Mouse (Mus musculus): ENCODE results near the gene Tas2r126. TPM values are rescaled to one million over a fixed set of nuclear protein-coding genes. Genes with fewer than 3 reads are reported as not detected.

Tas2r126 gene
- 1.1 TPM in 1 of 3 replicates, not detected in the others for total RNA-seq (2017)

DNA sequence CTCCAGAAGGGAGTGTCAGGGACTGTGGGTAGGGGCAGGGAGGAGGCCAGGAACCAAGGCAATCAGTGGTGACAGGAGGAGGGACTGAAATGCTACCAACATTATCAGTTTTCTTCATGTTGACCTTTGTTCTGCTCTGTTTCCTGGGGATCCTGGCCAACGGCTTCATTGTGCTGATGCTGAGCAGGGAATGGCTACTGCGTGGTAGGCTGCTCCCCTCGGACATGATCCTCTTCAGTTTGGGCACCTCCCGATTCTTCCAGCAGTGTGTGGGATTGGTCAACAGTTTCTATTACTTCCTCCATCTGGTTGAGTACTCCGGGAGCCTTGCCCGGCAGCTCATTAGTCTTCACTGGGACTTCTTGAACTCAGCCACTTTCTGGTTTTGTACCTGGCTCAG is at the start of gene Tas2r126:
Gene Tas2r126 (plus strand): TSS at position 90 of the 400 bp plus-strand sequence.
- ATAC-seq (replicated peaks; ENCODE audit: insufficient number of reproducible peaks, low FRiP score, low TSS enrichment, poor library complexity, severe bottlenecking), result no peak

DNA sequence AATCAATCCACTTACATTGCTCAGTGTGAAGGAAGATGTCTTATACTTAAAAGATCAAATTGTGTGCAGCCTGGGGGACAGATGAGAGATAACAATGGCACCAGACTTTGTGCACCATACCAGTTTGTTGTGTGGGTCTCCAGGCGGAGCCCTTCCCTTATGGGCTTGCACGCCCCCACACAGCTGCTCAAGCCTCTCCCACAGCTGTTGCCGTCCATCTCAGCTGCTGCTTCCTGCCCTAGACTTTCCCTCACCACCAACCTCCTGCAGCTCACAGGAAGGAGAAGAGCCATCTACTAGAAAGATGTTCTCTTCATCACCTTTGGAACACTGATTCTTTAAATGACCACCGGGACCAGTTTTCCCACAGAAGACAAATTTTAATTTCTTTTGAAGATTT is 48.7 kb upstream of the Tas2r126 start:
- no peak for ATAC-seq (replicated peaks; ENCODE audit: insufficient number of reproducible peaks, low FRiP score, low TSS enrichment, poor library complexity, severe bottlenecking)

- no peak for ATAC-seq (replicated peaks; ENCODE audit: insufficient number of reproducible peaks, low FRiP score, low TSS enrichment, poor library complexity, severe bottlenecking)
Measured at GRCm38 (mm10) chr6:42391796-42392330, 42.5 kb upstream of the Tas2r126 start.

DNA sequence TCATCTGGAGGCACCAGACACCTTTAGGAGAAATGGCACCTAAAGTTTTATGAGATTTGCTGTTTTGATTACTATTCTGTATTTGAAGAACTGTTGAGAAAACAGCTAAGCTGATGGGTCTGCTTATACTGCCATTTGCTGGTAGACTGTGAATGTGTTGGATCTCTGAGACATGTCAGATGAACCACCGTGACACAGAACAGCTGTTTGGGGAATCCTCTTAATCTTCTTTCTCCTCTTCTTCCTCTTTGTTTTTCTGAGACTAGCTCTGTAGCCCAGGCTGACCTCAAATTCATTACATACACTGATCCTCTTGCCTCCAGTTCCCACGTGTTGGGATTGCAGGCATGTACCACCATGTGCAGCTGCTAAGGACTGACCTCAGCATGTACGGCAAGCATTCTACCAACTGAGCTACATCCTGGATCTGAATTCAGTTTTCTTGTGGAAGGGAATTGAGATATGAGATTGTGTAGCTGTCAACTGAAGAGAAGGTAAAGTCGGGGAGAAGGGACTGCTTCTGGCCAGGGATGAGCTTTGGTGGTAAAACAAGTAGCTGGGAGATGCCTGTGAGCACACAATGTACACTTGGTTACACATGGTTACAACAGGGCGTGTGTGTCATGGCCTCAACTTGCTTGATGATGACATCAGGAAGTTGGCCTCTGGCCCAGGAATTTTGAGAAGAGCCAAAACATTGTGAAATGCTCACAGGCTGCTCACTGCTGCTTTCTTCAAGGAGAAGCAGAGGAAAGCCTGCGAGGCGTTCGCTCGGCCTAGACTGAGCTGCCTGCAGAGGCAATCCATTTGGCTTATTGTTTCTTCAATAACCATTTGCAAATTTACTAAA is 38.1 kb upstream of the Tas2r126 start:
- peak; percentile 90 for ATAC-seq (replicated peaks; ENCODE audit: insufficient number of reproducible peaks, low FRiP score, low TSS enrichment, poor library complexity, severe bottlenecking)

GRCm38 (mm10) chr6:42397041-42397657 is 37.2 kb upstream of the Tas2r126 start:
- ATAC-seq (replicated peaks; ENCODE audit: insufficient number of reproducible peaks, low FRiP score, low TSS enrichment, poor library complexity, severe bottlenecking), result peak; percentile 34

GRCm38 (mm10) chr6:42398285-42398684 is 36.0 kb upstream of the Tas2r126 start:
- no peak for ATAC-seq (replicated peaks; ENCODE audit: insufficient number of reproducible peaks, low FRiP score, low TSS enrichment, poor library complexity, severe bottlenecking)

DNA sequence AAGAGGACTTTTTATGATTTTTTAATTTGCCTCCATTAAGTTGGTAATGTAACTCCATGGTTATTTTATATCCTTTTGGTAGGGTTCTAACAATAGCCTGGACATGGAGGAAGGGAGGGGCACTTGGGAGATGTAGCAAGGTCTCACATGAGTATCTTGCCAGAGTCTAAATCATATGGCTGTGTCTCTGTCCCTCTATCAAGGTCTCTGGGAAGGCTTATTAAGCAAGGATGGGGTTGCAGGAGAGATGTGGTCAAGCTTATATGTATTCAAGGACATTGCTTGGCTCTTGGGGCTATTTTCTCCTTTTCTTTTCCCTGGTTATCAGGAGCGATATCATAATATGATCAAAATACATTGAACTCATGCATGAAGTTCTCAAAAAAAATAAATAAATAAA is 35.3 kb upstream of the Tas2r126 start:
- no peak for ATAC-seq (replicated peaks; ENCODE audit: insufficient number of reproducible peaks, low FRiP score, low TSS enrichment, poor library complexity, severe bottlenecking)

DNA sequence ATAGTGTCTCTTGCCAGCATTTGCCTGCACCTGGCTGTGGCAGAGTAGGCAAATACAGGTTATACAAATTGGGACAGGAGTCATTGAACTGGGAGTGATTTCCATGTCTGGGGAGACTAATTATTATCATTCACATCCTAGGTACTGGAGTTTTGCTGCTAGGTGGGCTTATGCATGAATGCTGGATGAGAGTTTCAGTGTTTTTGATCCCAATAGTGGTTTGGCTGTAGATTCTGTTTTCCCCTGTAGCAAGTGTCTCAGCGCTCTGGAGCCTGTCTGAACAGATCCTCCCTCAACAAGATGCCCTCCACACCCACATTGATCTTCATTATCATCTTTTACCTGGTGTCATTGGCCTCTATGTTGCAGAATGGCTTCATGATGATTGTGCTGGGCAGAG is 34.4 kb upstream of the Tas2r126 start, which contains the start of gene Tas2r143:
Gene Tas2r143 (plus strand): TSS at position 301 of the 400 bp plus-strand sequence.
- no peak for ATAC-seq (replicated peaks; ENCODE audit: insufficient number of reproducible peaks, low FRiP score, low TSS enrichment, poor library complexity, severe bottlenecking)

- no peak for ATAC-seq (replicated peaks; ENCODE audit: insufficient number of reproducible peaks, low FRiP score, low TSS enrichment, poor library complexity, severe bottlenecking)
Measured at GRCm38 (mm10) chr6:42405134-42405533, 29.2 kb upstream of the Tas2r126 start, which contains the start of gene Tas2r135. Gene Tas2r135 (plus strand): TSS chr6:42405434.

DNA sequence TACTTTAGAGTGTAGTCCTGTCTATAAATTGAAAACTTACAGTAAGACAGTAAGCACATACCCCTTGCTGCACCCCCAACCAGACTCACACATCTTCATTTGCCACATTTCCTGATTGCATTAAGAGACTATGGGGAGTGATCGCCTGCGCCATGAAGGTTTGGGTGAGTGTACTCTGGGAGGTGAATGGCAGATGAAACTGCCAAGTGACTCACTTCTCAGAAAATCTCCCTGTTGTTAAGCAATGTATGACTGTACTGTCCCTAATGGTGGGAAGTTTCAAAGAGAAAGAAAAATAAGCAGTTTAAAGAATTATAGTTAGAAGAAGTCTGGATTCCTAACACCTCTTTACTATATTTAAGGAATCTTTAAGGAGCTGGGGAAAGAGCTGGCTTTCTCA is 14.9 kb upstream of the Tas2r126 start:
- peak; percentile 50; the same call in 1 of the 2 replicates for ATAC-seq (replicated peaks; ENCODE audit: insufficient number of reproducible peaks, low FRiP score, low TSS enrichment, poor library complexity, severe bottlenecking)

- peak; percentile 87 for ATAC-seq (replicated peaks; ENCODE audit: insufficient number of reproducible peaks, low FRiP score, low TSS enrichment, poor library complexity, severe bottlenecking)
Measured at GRCm38 (mm10) chr6:42421439-42421838, 12.9 kb upstream of the Tas2r126 start.

GRCm38 (mm10) chr6:42424472-42424871 is 9.9 kb upstream of the Tas2r126 start:
- no peak for ATAC-seq (replicated peaks; ENCODE audit: insufficient number of reproducible peaks, low FRiP score, low TSS enrichment, poor library complexity, severe bottlenecking)

- ATAC-seq (replicated peaks; ENCODE audit: insufficient number of reproducible peaks, low FRiP score, low TSS enrichment, poor library complexity, severe bottlenecking), result no peak
Measured at GRCm38 (mm10) chr6:42426337-42426736, 8.0 kb upstream of the Tas2r126 start.

DNA sequence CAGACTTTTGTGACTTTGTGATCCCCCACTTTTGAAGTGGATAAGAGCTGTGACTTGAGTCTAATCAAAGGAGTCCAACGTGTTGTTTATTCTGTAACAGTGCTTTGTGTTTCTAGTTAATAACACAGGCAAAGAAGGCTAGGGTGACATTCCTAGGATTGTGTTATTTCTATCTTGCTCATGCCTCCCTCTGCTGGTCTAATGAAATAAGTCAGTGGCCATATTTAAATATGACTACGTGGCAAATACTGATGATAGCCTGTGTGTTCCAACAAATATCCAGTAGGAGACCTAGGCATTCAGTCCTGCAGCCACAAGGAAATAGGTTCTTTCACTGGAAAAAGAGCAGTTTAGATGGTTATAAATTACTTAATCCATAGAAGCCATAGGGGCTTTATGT is 781 bp upstream of the Tas2r126 start:
- ATAC-seq (replicated peaks; ENCODE audit: insufficient number of reproducible peaks, low FRiP score, low TSS enrichment, poor library complexity, severe bottlenecking), result no peak

GRCm38 (mm10) chr6:42435490-42435889 is 1.2 kb downstream of the Tas2r126 start:
- no peak for ATAC-seq (replicated peaks; ENCODE audit: insufficient number of reproducible peaks, low FRiP score, low TSS enrichment, poor library complexity, severe bottlenecking)

- no peak for ATAC-seq (replicated peaks; ENCODE audit: insufficient number of reproducible peaks, low FRiP score, low TSS enrichment, poor library complexity, severe bottlenecking)
Measured at GRCm38 (mm10) chr6:42441395-42441794, 7.1 kb downstream of the Tas2r126 start.

DNA sequence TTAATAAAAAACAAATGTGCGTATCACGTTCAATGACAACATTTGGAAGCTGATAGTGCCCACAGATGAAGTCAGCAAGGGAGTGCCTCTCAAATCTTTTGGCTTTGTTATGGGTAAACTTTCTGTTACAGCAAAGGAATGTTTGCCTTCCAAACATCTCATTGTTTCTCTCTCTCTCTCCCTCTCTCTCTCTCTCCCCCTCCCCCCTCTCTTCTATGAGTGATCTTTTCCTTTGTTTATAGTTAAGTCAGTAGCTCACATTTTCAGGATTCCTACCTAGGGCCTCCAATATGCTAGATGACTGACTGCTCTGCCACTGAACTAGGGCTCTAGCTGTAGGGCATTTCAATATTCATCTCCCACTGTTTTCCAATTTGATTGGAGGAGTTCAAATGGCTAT is 10.2 kb downstream of the Tas2r126 start:
- no peak for ATAC-seq (replicated peaks; ENCODE audit: insufficient number of reproducible peaks, low FRiP score, low TSS enrichment, poor library complexity, severe bottlenecking)

DNA sequence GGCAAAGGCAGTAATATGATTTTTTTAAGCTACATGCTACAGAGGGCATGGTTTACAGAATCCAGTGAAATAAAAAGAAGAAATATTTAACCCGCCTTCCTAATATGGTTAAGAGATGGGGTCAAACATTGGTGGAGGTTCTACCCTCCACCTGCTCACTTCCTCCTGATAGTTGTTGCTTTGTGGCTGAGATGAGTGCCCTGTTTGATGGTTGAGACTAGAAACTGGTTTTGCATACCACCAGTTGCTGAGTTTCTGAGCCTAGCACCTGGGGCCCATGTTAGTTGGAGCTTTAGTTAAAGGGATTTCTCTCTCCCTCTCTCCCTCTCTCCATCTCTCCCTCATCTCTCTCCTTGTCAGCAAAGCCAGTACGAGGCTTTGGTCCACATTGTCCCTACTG is 13.0 kb downstream of the Tas2r126 start:
- ATAC-seq (replicated peaks; ENCODE audit: insufficient number of reproducible peaks, low FRiP score, low TSS enrichment, poor library complexity, severe bottlenecking), result no peak

GRCm38 (mm10) chr6:42465096-42465495 is 30.8 kb downstream of the Tas2r126 start, which contains the start of gene Olfr458:
Gene Olfr458 (minus strand): TSS chr6:42465196.
- no peak for ATAC-seq (replicated peaks; ENCODE audit: insufficient number of reproducible peaks, low FRiP score, low TSS enrichment, poor library complexity, severe bottlenecking)

DNA sequence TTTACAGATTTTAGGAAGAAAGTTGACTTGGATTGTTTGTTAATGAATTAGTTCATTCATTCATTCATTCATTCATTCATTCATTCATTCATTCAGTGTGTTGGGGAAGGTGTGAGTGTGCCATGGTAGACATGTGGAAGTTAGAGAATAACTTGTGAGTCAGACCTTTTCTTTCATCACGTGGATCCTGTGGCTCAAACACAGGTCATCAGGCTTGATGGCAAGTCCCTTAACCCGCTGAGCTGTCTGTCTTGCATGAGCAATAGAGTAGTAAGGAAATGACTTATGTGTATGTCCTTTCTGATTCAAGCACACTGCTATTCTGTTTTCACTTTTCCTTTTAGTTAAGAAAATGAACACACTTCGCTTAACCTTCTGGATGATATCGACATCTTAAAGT is 36.2 kb downstream of the Tas2r126 start:
- ATAC-seq (replicated peaks; ENCODE audit: insufficient number of reproducible peaks, low FRiP score, low TSS enrichment, poor library complexity, severe bottlenecking), result no peak
